Mouse (Mus musculus): ENCODE results near the gene Fggy. TPM values are rescaled to one million over a fixed set of nuclear protein-coding genes. Genes with fewer than 3 reads are reported as not detected.

The Fggy gene
- polyA plus RNA-seq, 1 experiment: 10.8 TPM

DNA sequence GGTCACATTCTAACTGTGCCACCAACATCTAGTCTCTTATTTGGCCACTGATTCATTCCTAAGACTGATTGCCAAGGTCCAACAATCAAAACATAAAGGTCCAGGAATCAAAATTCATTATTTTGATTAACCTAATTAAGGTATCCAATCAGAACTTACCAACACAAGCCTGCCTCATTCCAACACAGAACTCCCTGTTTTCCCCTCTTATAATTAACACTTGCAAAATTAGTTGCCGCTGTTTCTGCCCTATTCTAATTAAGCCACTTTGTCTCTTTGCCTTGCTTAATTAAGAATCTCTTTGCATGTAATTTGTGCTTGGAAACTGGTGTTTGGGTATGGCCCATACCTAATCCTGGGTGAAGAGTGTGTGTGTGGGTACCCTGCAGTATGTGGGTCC lies 372.6 kb downstream of the Fggy start:
- TF ChIP-seq CEBPB (IDR thresholded peaks at IDR 0.05; ENCODE audit: low read depth): no peak
- TF ChIP-seq FOSL1 (IDR thresholded peaks at IDR 0.05; ENCODE audit: insufficient read depth, low read length, poor library complexity, severe bottlenecking): no peak
- TF ChIP-seq MYOG (IDR thresholded peaks at IDR 0.05; ENCODE audit: control insufficient read depth, extremely low read depth, insufficient read length): no peak
- TF ChIP-seq USF1 (IDR thresholded peaks at IDR 0.05; ENCODE audit: low read depth): no peak
- no peak for TF ChIP-seq MYOD1 (IDR thresholded peaks at IDR 0.05; ENCODE audit: control insufficient read depth, insufficient read length, low read depth)
- TF ChIP-seq MAX (IDR thresholded peaks at IDR 0.05): no peak
- TF ChIP-seq CTCF (IDR thresholded peaks at IDR 0.05; ENCODE audit: control insufficient read depth, insufficient read depth, insufficient read length): no peak
- Histone ChIP-seq H3K79me3 (ENCODE audit: low read depth) (no peaks in the 10 kb centered on the region), H3K36me3 (ENCODE audit: control insufficient read depth, insufficient read depth) (no peaks in the 10 kb centered on the region)

GRCm38 (mm10) chr4:95931331-95931730 lies 374.0 kb downstream of the Fggy start:
- no peak overlapping the region for H3ac ChIP-seq (ENCODE audit: control insufficient read depth, insufficient read length, low read depth)
- TF ChIP-seq MYOD1 (IDR thresholded peaks at IDR 0.05; ENCODE audit: control insufficient read depth, insufficient read length, low read depth): no peak
- TF ChIP-seq CTCF (IDR thresholded peaks at IDR 0.05; ENCODE audit: control insufficient read depth, insufficient read depth, insufficient read length): no peak
- TF ChIP-seq FOSL1 (IDR thresholded peaks at IDR 0.05; ENCODE audit: insufficient read depth, low read length, poor library complexity, severe bottlenecking): no peak
- TF ChIP-seq MYOG (IDR thresholded peaks at IDR 0.05; ENCODE audit: control insufficient read depth, extremely low read depth, insufficient read length): no peak
- H3K4me3 ChIP-seq (ENCODE audit: insufficient read depth, poor library complexity, severe bottlenecking): no peak overlapping the region
- no peaks in the 10 kb centered on the region for H3K27me3 ChIP-seq (ENCODE audit: control insufficient read depth, insufficient read depth, insufficient read length)
- H3K36me3 ChIP-seq (ENCODE audit: control insufficient read depth, insufficient read depth): no peaks in the 10 kb centered on the region
- no peaks in the 10 kb centered on the region for H3K79me2 ChIP-seq (ENCODE audit: control insufficient read depth, insufficient read depth)
- H3K79me3 ChIP-seq (ENCODE audit: low read depth): no peaks in the 10 kb centered on the region

More for the DNA sequence above, 372.6 kb downstream of the Fggy start:
- Histone ChIP-seq H3K4me3 (ENCODE audit: insufficient read depth, poor library complexity, severe bottlenecking) (no peak overlapping the region), H3K27me3 (ENCODE audit: control insufficient read depth, insufficient read depth, insufficient read length) (no peaks in the 10 kb centered on the region), H3ac (ENCODE audit: control insufficient read depth, insufficient read length, low read depth) (no peak overlapping the region), H3K79me2 (ENCODE audit: control insufficient read depth, insufficient read depth) (no peaks in the 10 kb centered on the region)

DNA sequence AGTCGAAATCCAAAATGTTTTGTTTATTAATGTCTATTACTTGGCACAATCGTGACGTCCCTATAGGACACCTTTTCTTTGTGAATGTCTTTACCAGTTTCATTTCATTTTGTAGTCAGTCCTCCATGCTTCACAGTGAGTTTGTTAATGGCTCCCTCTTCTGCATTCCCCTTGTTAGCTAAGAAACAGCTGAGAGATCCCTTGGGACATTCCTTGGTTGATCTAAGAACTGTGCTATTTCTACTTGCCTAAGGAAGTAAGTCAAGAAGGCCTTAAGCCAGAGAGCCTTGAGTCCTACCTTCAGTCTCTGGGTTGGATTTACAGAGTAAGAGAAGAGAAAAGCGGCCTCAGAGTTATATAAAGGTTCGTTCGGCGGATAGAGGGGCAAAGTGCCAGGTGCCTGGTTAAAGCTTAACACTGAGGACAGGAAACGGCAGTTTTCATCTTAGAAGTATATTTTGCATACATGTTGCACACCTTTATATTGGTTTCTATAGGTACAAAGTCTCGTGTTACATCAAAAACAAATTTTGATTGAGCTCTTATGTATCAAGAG lies 376.6 kb downstream of the Fggy start:
- H3K27me3 ChIP-seq (ENCODE audit: control insufficient read depth, insufficient read depth, insufficient read length): no peaks in the 10 kb centered on the region
- H3K79me2 ChIP-seq (ENCODE audit: control insufficient read depth, insufficient read depth): no peaks in the 10 kb centered on the region
- no peak overlapping the region for H3ac ChIP-seq (ENCODE audit: control insufficient read depth, insufficient read length, low read depth)
- no peaks in the 10 kb centered on the region for H3K36me3 ChIP-seq (ENCODE audit: control insufficient read depth, insufficient read depth)
- H3K79me3 ChIP-seq (ENCODE audit: low read depth): no peaks in the 10 kb centered on the region
- no peak for TF ChIP-seq CTCF (IDR thresholded peaks at IDR 0.05; ENCODE audit: control insufficient read depth, insufficient read depth, insufficient read length)
- TF ChIP-seq MYOG (IDR thresholded peaks at IDR 0.05; ENCODE audit: control insufficient read depth, extremely low read depth, insufficient read length): no peak
- TF ChIP-seq MYOD1 (IDR thresholded peaks at IDR 0.05; ENCODE audit: control insufficient read depth, insufficient read length, low read depth): no peak
- no peak for TF ChIP-seq MAX (IDR thresholded peaks at IDR 0.05)
- no peak for TF ChIP-seq USF1 (IDR thresholded peaks at IDR 0.05; ENCODE audit: low read depth)
- TF ChIP-seq FOSL1 (IDR thresholded peaks at IDR 0.05; ENCODE audit: insufficient read depth, low read length, poor library complexity, severe bottlenecking): no peak
- TF ChIP-seq CEBPB (IDR thresholded peaks at IDR 0.05; ENCODE audit: low read depth): no peak
- no peak overlapping the region for H3K4me3 ChIP-seq (ENCODE audit: insufficient read depth, poor library complexity, severe bottlenecking)

DNA sequence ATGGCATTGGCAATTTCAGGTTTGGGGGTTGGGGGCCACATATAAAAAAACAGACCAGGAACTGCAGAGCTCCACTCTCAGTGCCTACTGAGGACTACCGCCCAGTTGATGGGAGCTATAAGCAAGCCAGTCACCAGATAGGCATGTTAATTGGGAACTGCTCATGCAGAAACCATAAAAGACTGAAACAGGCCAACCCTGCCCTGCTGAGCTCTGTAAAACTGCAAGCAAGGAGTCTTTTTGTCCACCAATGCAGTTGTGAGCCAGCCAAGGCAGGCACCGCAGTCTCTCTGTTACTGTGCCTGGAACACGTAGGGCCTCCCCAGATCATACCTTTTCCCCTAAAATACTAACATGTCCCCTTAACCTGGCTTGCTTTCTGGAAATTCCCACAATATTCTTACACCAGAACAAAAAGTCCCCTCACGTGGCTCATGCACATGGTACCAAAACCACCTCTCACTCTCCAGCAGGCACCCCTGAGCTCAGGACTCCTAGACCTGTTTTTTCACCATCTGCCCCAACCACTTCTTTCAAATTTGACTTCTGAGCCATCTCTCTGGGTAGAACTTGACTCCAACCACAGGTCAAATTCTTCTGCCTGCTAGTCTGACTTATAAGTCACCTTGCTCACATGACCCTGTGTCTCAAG lies 377.2 kb downstream of the Fggy start:
- Histone ChIP-seq H3K4me3 (ENCODE audit: insufficient read depth, poor library complexity, severe bottlenecking) (no peak overlapping the region), H3K79me3 (ENCODE audit: low read depth) (no peaks in the 10 kb centered on the region), H3K79me2 (ENCODE audit: control insufficient read depth, insufficient read depth) (no peaks in the 10 kb centered on the region), H3K36me3 (ENCODE audit: control insufficient read depth, insufficient read depth) (no peaks in the 10 kb centered on the region), H3K27me3 (ENCODE audit: control insufficient read depth, insufficient read depth, insufficient read length) (no peaks in the 10 kb centered on the region), H3ac (ENCODE audit: control insufficient read depth, insufficient read length, low read depth) (no peak overlapping the region)
- TF ChIP-seq USF1 (IDR thresholded peaks at IDR 0.05; ENCODE audit: low read depth): no peak
- no peak for TF ChIP-seq FOSL1 (IDR thresholded peaks at IDR 0.05; ENCODE audit: insufficient read depth, low read length, poor library complexity, severe bottlenecking)
- TF ChIP-seq CTCF (IDR thresholded peaks at IDR 0.05; ENCODE audit: control insufficient read depth, insufficient read depth, insufficient read length): no peak
- no peak for TF ChIP-seq MYOG (IDR thresholded peaks at IDR 0.05; ENCODE audit: control insufficient read depth, extremely low read depth, insufficient read length)
- TF ChIP-seq MAX (IDR thresholded peaks at IDR 0.05): no peak
- no peak for TF ChIP-seq CEBPB (IDR thresholded peaks at IDR 0.05; ENCODE audit: low read depth)

GRCm38 (mm10) chr4:95938701-95939100 lies 381.4 kb downstream of the Fggy start:
- H3K4me3 ChIP-seq (ENCODE audit: insufficient read depth, poor library complexity, severe bottlenecking): no peak overlapping the region
- no peaks in the 10 kb centered on the region for H3K79me3 ChIP-seq (ENCODE audit: low read depth)
- H3K36me3 ChIP-seq (ENCODE audit: control insufficient read depth, insufficient read depth): no peaks in the 10 kb centered on the region
- TF ChIP-seq USF1 (IDR thresholded peaks at IDR 0.05; ENCODE audit: low read depth): no peak
- no peaks in the 10 kb centered on the region for H3K27me3 ChIP-seq (ENCODE audit: control insufficient read depth, insufficient read depth, insufficient read length)
- no peak overlapping the region for H3ac ChIP-seq (ENCODE audit: control insufficient read depth, insufficient read length, low read depth)
- H3K79me2 ChIP-seq (ENCODE audit: control insufficient read depth, insufficient read depth): no peaks in the 10 kb centered on the region

DNA sequence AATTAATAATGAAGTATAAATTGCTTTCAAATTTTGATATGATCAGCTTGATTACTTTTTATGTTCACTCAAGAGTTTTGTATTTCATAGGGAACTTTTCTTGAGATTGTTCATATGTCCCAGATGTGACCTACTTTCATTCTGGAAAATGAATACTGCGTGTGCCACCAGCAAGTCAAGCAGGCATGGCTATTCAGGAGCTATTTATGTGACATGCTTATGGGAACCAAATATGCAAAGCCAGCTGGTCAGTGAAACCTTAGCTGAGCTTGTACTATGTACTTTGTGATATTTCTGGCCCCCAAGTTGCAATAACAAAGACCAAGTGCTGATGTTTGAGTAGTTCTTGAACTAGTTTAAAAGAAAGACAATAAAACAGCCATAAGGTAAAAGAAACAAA lies 390.6 kb downstream of the Fggy start:
- Histone ChIP-seq H3ac (ENCODE audit: control insufficient read depth, insufficient read length, low read depth) (no peak overlapping the region), H3K27me3 (ENCODE audit: control insufficient read depth, insufficient read depth, insufficient read length) (no peaks in the 10 kb centered on the region), H3K79me2 (ENCODE audit: control insufficient read depth, insufficient read depth) (no peaks in the 10 kb centered on the region), H3K4me3 (ENCODE audit: insufficient read depth, poor library complexity, severe bottlenecking) (no peak overlapping the region), H3K79me3 (ENCODE audit: low read depth) (no peaks in the 10 kb centered on the region), H3K36me3 (ENCODE audit: control insufficient read depth, insufficient read depth) (no peaks in the 10 kb centered on the region)
- TF ChIP-seq FOSL1 (IDR thresholded peaks at IDR 0.05; ENCODE audit: insufficient read depth, low read length, poor library complexity, severe bottlenecking): no peak
- TF ChIP-seq MYOD1 (IDR thresholded peaks at IDR 0.05; ENCODE audit: control insufficient read depth, insufficient read length, low read depth): no peak
- no peak for TF ChIP-seq MAX (IDR thresholded peaks at IDR 0.05)
- no peak for TF ChIP-seq CEBPB (IDR thresholded peaks at IDR 0.05; ENCODE audit: low read depth)
- no peak for TF ChIP-seq MYOG (IDR thresholded peaks at IDR 0.05; ENCODE audit: control insufficient read depth, extremely low read depth, insufficient read length)
- no peak for TF ChIP-seq USF1 (IDR thresholded peaks at IDR 0.05; ENCODE audit: low read depth)
- no peak for TF ChIP-seq CTCF (IDR thresholded peaks at IDR 0.05; ENCODE audit: control insufficient read depth, insufficient read depth, insufficient read length)
